Mouse (Mus musculus): ENCODE measurements around the gene Gfpt2.

DNA sequence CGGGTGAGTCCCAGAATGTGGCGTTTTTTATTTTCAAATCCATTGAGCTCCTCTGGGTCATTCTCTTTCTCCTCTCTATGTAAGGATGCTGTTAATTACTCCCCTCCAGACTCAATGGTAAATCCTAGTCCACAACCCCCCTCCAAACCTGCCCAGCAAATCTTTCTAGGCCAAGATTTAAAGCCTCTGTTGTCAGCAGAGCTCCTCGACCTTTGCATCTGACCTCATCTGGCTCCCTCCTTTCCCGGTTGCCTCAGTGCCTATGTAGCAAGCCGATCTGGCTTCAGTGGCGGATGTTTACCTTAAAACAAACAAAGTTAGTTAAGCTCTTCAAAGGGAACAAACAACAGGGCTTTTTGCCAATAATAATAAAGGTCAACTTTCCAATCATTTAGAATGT is 33.3 kb downstream of the Gfpt2 start:
- no peak for TF ChIP-seq CTCF (IDR thresholded peaks at IDR 0.05; ENCODE audit: borderline replicate concordance, control insufficient read depth, extremely low read depth, insufficient read depth, low read length, poor library complexity)
- no peak for TF ChIP-seq POLR2A (IDR thresholded peaks at IDR 0.05; ENCODE audit: control insufficient read depth, extremely low read depth, insufficient read depth, low read length, poor library complexity)
